Mouse (Mus musculus): ENCODE data around the gene Slc17a9. TPM values are rescaled to one million over a fixed set of nuclear protein-coding genes. Genes with fewer than 3 reads are reported as not detected.
A peak's percentile ranks its signal among the peaks of the same experiment; 100 is the strongest.

The Slc17a9 gene
- polyA plus RNA-seq, 1 experiment from 2014 or later, result 0.42 TPM

- Histone ChIP-seq H3K27ac (ENCODE audit: low read depth, low read length) (no peak overlapping the region), H3K27me3 (ENCODE audit: control insufficient read depth, insufficient read depth, low read length) (no peaks in the 10 kb centered on the region), H3K36me3 (ENCODE audit: control insufficient read depth, insufficient read depth, low read length) (no peaks in the 10 kb centered on the region), H3K4me2 (ENCODE audit: low read depth) (no peak overlapping the region), H3K9ac (ENCODE audit: low read length) (no peak overlapping the region), H3K4me1 (ENCODE audit: control insufficient read depth, insufficient read depth, low read length) (peaks cover 11% of the 10 kb centered on the region; the same call in 1 of the 2 replicates), H3K4me3 (ENCODE audit: low read depth, low read length) (no peak overlapping the region), H3K9me3 (ENCODE audit: control insufficient read depth, low read length) (no peaks in the 10 kb centered on the region)
- ATAC-seq (ENCODE audit: insufficient read depth, low FRiP score, low TSS enrichment) (no peak), DNase-seq (ENCODE audit: low spot score) (no peak)
- WGBS, result 16% methylated on average over 2 of the region's 2 CpGs
Measured at GRCm38 (mm10) chr2:180756786-180757185, 31.7 kb downstream of the Slc17a9 start.

GRCm38 (mm10) chr2:180758513-180759263 lies 33.6 kb downstream of the Slc17a9 start:
- ATAC-seq (ENCODE audit: insufficient read depth, low FRiP score, low TSS enrichment), result peak; percentile 81
- H3K4me2 ChIP-seq (ENCODE audit: low read depth), result no peak overlapping the region
- peak; percentile 72 for DNase-seq (ENCODE audit: low spot score)

GRCm38 (mm10) chr2:180764986-180765385 lies 39.9 kb downstream of the Slc17a9 start:
- no peaks in the 10 kb centered on the region for H3K9me3 ChIP-seq (ENCODE audit: control insufficient read depth, low read length)
- no peak for ATAC-seq (ENCODE audit: insufficient read depth, low FRiP score, low TSS enrichment)
- WGBS, result 69% methylated on average over 11 of the region's 11 CpGs
- H3K4me3 ChIP-seq (ENCODE audit: low read depth, low read length), result no peak overlapping the region
- H3K4me1 ChIP-seq (ENCODE audit: control insufficient read depth, insufficient read depth, low read length), result no peaks in the 10 kb centered on the region
- H3K4me2 ChIP-seq (ENCODE audit: low read depth), result no peak overlapping the region
- H3K27ac ChIP-seq (ENCODE audit: low read depth, low read length), result no peak overlapping the region
- H3K36me3 ChIP-seq (ENCODE audit: control insufficient read depth, insufficient read depth, low read length), result no peaks in the 10 kb centered on the region
- DNase-seq (ENCODE audit: low spot score), result peak; percentile 31
- H3K27me3 ChIP-seq (ENCODE audit: control insufficient read depth, insufficient read depth, low read length), result 0 out of 2 replicates have a peak, but pooled peaks cover 2% of the 10 kb centered on the region
- no peak overlapping the region for H3K9ac ChIP-seq (ENCODE audit: low read length)

More at GRCm38 (mm10) chr2:180758513-180759263, 33.6 kb downstream of the Slc17a9 start:
- no peaks in the 10 kb centered on the region for H3K27me3 ChIP-seq (ENCODE audit: control insufficient read depth, insufficient read depth, low read length)
- 0 out of 2 replicates have a peak overlapping the region, but pooled peaks have one; percentile 20 for H3K9ac ChIP-seq (ENCODE audit: low read length)
- H3K27ac ChIP-seq (ENCODE audit: low read depth, low read length), result peak overlapping the region; percentile 70
- H3K4me3 ChIP-seq (ENCODE audit: low read depth, low read length), result no peak overlapping the region
- WGBS, result 36% methylated on average over 15 of the region's 15 CpGs
- no peaks in the 10 kb centered on the region for H3K36me3 ChIP-seq (ENCODE audit: control insufficient read depth, insufficient read depth, low read length)
- peaks cover 11% of the 10 kb centered on the region; the same call in 1 of the 2 replicates for H3K4me1 ChIP-seq (ENCODE audit: control insufficient read depth, insufficient read depth, low read length)
- no peaks in the 10 kb centered on the region for H3K9me3 ChIP-seq (ENCODE audit: control insufficient read depth, low read length)

- Histone ChIP-seq H3K4me1 (ENCODE audit: control insufficient read depth, insufficient read depth, low read length) (no peaks in the 10 kb centered on the region), H3K9me3 (ENCODE audit: control insufficient read depth, low read length) (no peaks in the 10 kb centered on the region), H3K36me3 (ENCODE audit: control insufficient read depth, insufficient read depth, low read length) (no peaks in the 10 kb centered on the region), H3K27me3 (ENCODE audit: control insufficient read depth, insufficient read depth, low read length) (0 out of 2 replicates have a peak, but pooled peaks cover 2% of the 10 kb centered on the region), H3K4me2 (ENCODE audit: low read depth) (no peak overlapping the region), H3K27ac (ENCODE audit: low read depth, low read length) (no peak overlapping the region), H3K4me3 (ENCODE audit: low read depth, low read length) (no peak overlapping the region), H3K9ac (ENCODE audit: low read length) (no peak overlapping the region)
- WGBS, result 77% methylated on average over 7 of the region's 7 CpGs
- DNase-seq (ENCODE audit: low spot score) (no peak), ATAC-seq (ENCODE audit: insufficient read depth, low FRiP score, low TSS enrichment) (no peak)
Measured at GRCm38 (mm10) chr2:180765713-180766112, 40.6 kb downstream of the Slc17a9 start.

- Histone ChIP-seq H3K4me3 (ENCODE audit: low read depth, low read length) (0 out of 2 replicates have a peak overlapping the region, but pooled peaks have one; percentile 12), H3K27me3 (ENCODE audit: control insufficient read depth, insufficient read depth, low read length) (peaks cover 74% of the 10 kb centered on the region), H3K27ac (ENCODE audit: low read depth, low read length) (no peak overlapping the region), H3K9ac (ENCODE audit: low read length) (no peak overlapping the region), H3K4me2 (ENCODE audit: low read depth) (no peak overlapping the region), H3K9me3 (ENCODE audit: control insufficient read depth, low read length) (no peaks in the 10 kb centered on the region), H3K36me3 (ENCODE audit: control insufficient read depth, insufficient read depth, low read length) (no peaks in the 10 kb centered on the region), H3K4me1 (ENCODE audit: control insufficient read depth, insufficient read depth, low read length) (0 out of 2 replicates have a peak, but pooled peaks cover 3% of the 10 kb centered on the region)
- ATAC-seq (ENCODE audit: insufficient read depth, low FRiP score, low TSS enrichment) (no peak), DNase-seq (ENCODE audit: low spot score) (no peak)
- 7% methylated on average over 12 of the region's 12 CpGs for WGBS
Measured at GRCm38 (mm10) chr2:180775223-180775622, 50.2 kb downstream of the Slc17a9 start.

- H3K36me3 ChIP-seq (ENCODE audit: control insufficient read depth, insufficient read depth, low read length), result no peaks in the 10 kb centered on the region
- 0 out of 2 replicates have a peak, but pooled peaks cover 3% of the 10 kb centered on the region for H3K4me1 ChIP-seq (ENCODE audit: control insufficient read depth, insufficient read depth, low read length)
- H3K27ac ChIP-seq (ENCODE audit: low read depth, low read length), result no peak overlapping the region
- no peak overlapping the region for H3K9ac ChIP-seq (ENCODE audit: low read length)
- peak overlapping the region; percentile 29 for H3K4me3 ChIP-seq (ENCODE audit: low read depth, low read length)
- peak overlapping the region; percentile 31; the same call in 1 of the 2 replicates for H3K4me2 ChIP-seq (ENCODE audit: low read depth)
- no peaks in the 10 kb centered on the region for H3K9me3 ChIP-seq (ENCODE audit: control insufficient read depth, low read length)
- no peak for ATAC-seq (ENCODE audit: insufficient read depth, low FRiP score, low TSS enrichment)
- WGBS, result 2% methylated on average over 15 of the region's 15 CpGs
- DNase-seq (ENCODE audit: low spot score), result no peak
- H3K27me3 ChIP-seq (ENCODE audit: control insufficient read depth, insufficient read depth, low read length), result peaks cover 74% of the 10 kb centered on the region
Measured at GRCm38 (mm10) chr2:180775641-180776040, 50.6 kb downstream of the Slc17a9 start.

- H3K9ac ChIP-seq (ENCODE audit: low read length), result no peak within 1 kb of the TSS
- ATAC-seq (ENCODE audit: insufficient read depth, low FRiP score, low TSS enrichment) (no peak), DNase-seq (ENCODE audit: low spot score) (peak; percentile 25)
Measured at GRCm38 (mm10) chr2:180776793-180777192, 51.7 kb downstream of the Slc17a9 start, which contains the start of gene Bhlhe23. Bhlhe23 (minus strand) TSS chr2:180776900.

GRCm38 (mm10) chr2:180779226-180780104 lies 54.4 kb downstream of the Slc17a9 start:
- Histone ChIP-seq H3K27ac (ENCODE audit: low read depth, low read length) (no peak overlapping the region), H3K9me3 (ENCODE audit: control insufficient read depth, low read length) (no peaks in the 10 kb centered on the region), H3K36me3 (ENCODE audit: control insufficient read depth, insufficient read depth, low read length) (no peaks in the 10 kb centered on the region), H3K4me2 (ENCODE audit: low read depth) (no peak overlapping the region), H3K27me3 (ENCODE audit: control insufficient read depth, insufficient read depth, low read length) (peaks cover 57% of the 10 kb centered on the region), H3K4me1 (ENCODE audit: control insufficient read depth, insufficient read depth, low read length) (0 out of 2 replicates have a peak, but pooled peaks cover 3% of the 10 kb centered on the region), H3K4me3 (ENCODE audit: low read depth, low read length) (no peak overlapping the region), H3K9ac (ENCODE audit: low read length) (no peak overlapping the region)
- WGBS, result 23% methylated on average over 12 of the region's 12 CpGs
- DNase-seq (ENCODE audit: low spot score) (peak; percentile 70), ATAC-seq (ENCODE audit: insufficient read depth, low FRiP score, low TSS enrichment) (no peak)

More at GRCm38 (mm10) chr2:180776793-180777192, 51.7 kb downstream of the Slc17a9 start, which contains the start of gene Bhlhe23:
- H3K36me3 ChIP-seq (ENCODE audit: control insufficient read depth, insufficient read depth, low read length), result no peaks in the 10 kb centered on the region
- H3K27me3 ChIP-seq (ENCODE audit: control insufficient read depth, insufficient read depth, low read length), result peaks cover 74% of the 10 kb centered on the region
- H3K4me1 ChIP-seq (ENCODE audit: control insufficient read depth, insufficient read depth, low read length), result 0 out of 2 replicates have a peak, but pooled peaks cover 3% of the 10 kb centered on the region
- no peak within 1 kb of the TSS for H3K27ac ChIP-seq (ENCODE audit: low read depth, low read length)
- H3K4me2 ChIP-seq (ENCODE audit: low read depth), result peak within 1 kb of the TSS; percentile 31
- 2% methylated on average over 28 of the region's 28 CpGs for WGBS
- no peaks in the 10 kb centered on the region for H3K9me3 ChIP-seq (ENCODE audit: control insufficient read depth, low read length)
- H3K4me3 ChIP-seq (ENCODE audit: low read depth, low read length), result peak within 1 kb of the TSS; percentile 29
